Mouse (Mus musculus) MEL (cell line): ENCODE measurements at regions not wholly inside any gene's neighbourhood (a gene's known extent, or its start where the extent isn't known, plus 50 kb on each side); places are given as distances from the start of the nearest gene placed in this dataset.

Experiments used
- DNase-seq: peaks from one replicate; pipeline ENCODE4 v3.0.0; 2011; ENCODE audit warnings: low read depth, low spot score
- H3K27ac ChIP-seq: 2 replicates; pipeline ENCODE4 v1.5.1; 2012; ENCODE audit warnings: low read depth, mild to moderate bottlenecking, control low read depth, low read length, moderate library complexity; ENCODE audit not compliant: control insufficient read depth
- H3K27me3 ChIP-seq, 2 experiments: fragments of 150-350 bp in 1 of 2; sonication (generic) in 1 of 2; 2 replicates each; pipeline ENCODE4 v1.6.1; 2012; ENCODE audit warnings: low read length in 2 of 2, mild to moderate bottlenecking in 2 of 2, improper control_type of control experiment in 1 of 2, moderate library complexity in 1 of 2; ENCODE audit not compliant: insufficient read depth in 2 of 2, control insufficient read depth in 1 of 2
- H3K36me3 ChIP-seq, 2 experiments: 2 replicates each; pipeline ENCODE4 v1.6.1; 2012 to 2014; ENCODE audit warnings: low read length in 2 of 2, improper control_type of control experiment in 1 of 2, inconsistent platforms in 1 of 2, mild to moderate bottlenecking in 1 of 2; ENCODE audit not compliant: insufficient read depth in 2 of 2, control insufficient read depth in 1 of 2
- H3K4me1 ChIP-seq, 2 experiments: fragments of 150-350 bp in 1 of 2; sonication (generic) in 1 of 2; 2 replicates each; pipeline ENCODE4 v1.6.1; 2012; ENCODE audit warnings: low read length in 2 of 2, improper control_type of control experiment in 1 of 2, mild to moderate bottlenecking in 1 of 2; ENCODE audit not compliant: insufficient read depth in 2 of 2, control insufficient read depth in 1 of 2
- H3K4me3 ChIP-seq, 2 experiments: fragments of 150-350 bp in 1 of 2; sonication (generic) in 1 of 2; 2 replicates each; pipeline ENCODE4 v1.5.1; 2012; ENCODE audit warnings: low read depth in 2 of 2, low read length in 2 of 2, mild to moderate bottlenecking in 2 of 2, moderate library complexity in 2 of 2, control low read depth in 1 of 2, improper control_type of control experiment in 1 of 2; ENCODE audit not compliant: control insufficient read depth in 1 of 2, insufficient read depth in 1 of 2
- H3K79me2 ChIP-seq: 2 replicates; pipeline ENCODE4 v1.6.1; 2012; ENCODE audit warnings: mild to moderate bottlenecking, low read length, moderate library complexity; ENCODE audit not compliant: control insufficient read depth, poor library complexity, insufficient read depth
- H3K9ac ChIP-seq: 2 replicates; pipeline ENCODE4 v1.6.1; 2012; ENCODE audit warnings: low read depth, mild to moderate bottlenecking, control low read depth, low read length, moderate library complexity; ENCODE audit not compliant: control insufficient read depth, poor library complexity, severe bottlenecking
- H3K9me3 ChIP-seq: fragments of 150-350 bp; sonication (generic); replicated peaks from 2 replicates; pipeline ENCODE4 v1.6.1; 2012; ENCODE audit warnings: mild to moderate bottlenecking, low read length, improper control_type of control experiment, moderate library complexity; ENCODE audit not compliant: insufficient read depth
- BHLHE40 ChIP-seq: IDR thresholded peaks from 2 replicates; pipeline ENCODE4 v1.6.1; 2012; ENCODE audit warnings: low read depth, mild to moderate bottlenecking, inconsistent platforms, low read length, improper control_type of control experiment, borderline replicate concordance
- CHD1 ChIP-seq: IDR thresholded peaks from 2 replicates; pipeline ENCODE4 v1.6.1; 2012; ENCODE audit warnings: low read depth, mild to moderate bottlenecking, inconsistent platforms, low read length, improper control_type of control experiment
- CHD2 ChIP-seq: IDR thresholded peaks from 2 replicates; pipeline ENCODE4 v1.6.1; 2011; ENCODE audit warnings: low read length, improper control_type of control experiment
- E2F4 ChIP-seq: IDR thresholded peaks from 2 replicates; pipeline ENCODE4 v1.6.1; 2011; ENCODE audit warnings: low read depth, low read length, improper control_type of control experiment, borderline replicate concordance
- GABPA ChIP-seq: IDR thresholded peaks from 2 replicates; pipeline ENCODE4 v1.6.1; 2012; ENCODE audit warnings: low read depth, mild to moderate bottlenecking, inconsistent platforms, low read length, improper control_type of control experiment, moderate library complexity
- MEF2A ChIP-seq: IDR thresholded peaks from 2 replicates; pipeline ENCODE4 v1.6.1; 2014; ENCODE audit warnings: low read depth, mild to moderate bottlenecking, inconsistent platforms, low read length, improper control_type of control experiment; ENCODE audit not compliant: poor library complexity, insufficient replicate concordance, severe bottlenecking; ENCODE audit errors: extremely low read depth
- MXI1 ChIP-seq: IDR thresholded peaks from 2 replicates; pipeline ENCODE4 v1.6.1; 2011; ENCODE audit warnings: mild to moderate bottlenecking, low read depth, low read length, improper control_type of control experiment
- NELFE ChIP-seq: IDR thresholded peaks from 2 replicates; pipeline ENCODE4 v1.6.1; 2011; ENCODE audit warnings: low read depth, low read length, improper control_type of control experiment
- NRF1 ChIP-seq: IDR thresholded peaks from 2 replicates; pipeline ENCODE4 v1.6.1; 2014; ENCODE audit warnings: low read depth, mild to moderate bottlenecking, inconsistent platforms, low read length, improper control_type of control experiment, moderate library complexity; ENCODE audit not compliant: poor library complexity, insufficient read depth, severe bottlenecking
- POLR2A ChIP-seq, 2 experiments: IDR thresholded peaks; 2 replicates each; pipeline ENCODE4 v1.6.1; 2011 to 2012; ENCODE audit warnings: low read length in 2 of 2, mild to moderate bottlenecking in 2 of 2, control low read depth in 1 of 2, improper control_type of control experiment in 1 of 2, low read depth in 1 of 2, moderate library complexity in 1 of 2; ENCODE audit not compliant: control insufficient read depth in 1 of 2, insufficient read depth in 1 of 2, poor library complexity in 1 of 2
- RAD21 ChIP-seq: IDR thresholded peaks from 2 replicates; pipeline ENCODE4 v1.6.1; 2011; ENCODE audit warnings: mild to moderate bottlenecking, low read depth, low read length, improper control_type of control experiment
- UBTF ChIP-seq: IDR thresholded peaks from 2 replicates; pipeline ENCODE4 v1.6.1; 2012; ENCODE audit warnings: low read depth, mild to moderate bottlenecking, inconsistent platforms, low read length, improper control_type of control experiment, moderate library complexity, borderline replicate concordance; ENCODE audit not compliant: insufficient read depth
- ZC3H11A ChIP-seq: IDR thresholded peaks from 2 replicates; pipeline ENCODE4 v1.6.1; 2012; ENCODE audit warnings: low read depth, mild to moderate bottlenecking, inconsistent platforms, low read length, improper control_type of control experiment
- ZKSCAN1 ChIP-seq: IDR thresholded peaks from 2 replicates; pipeline ENCODE4 v1.6.1; 2012; ENCODE audit warnings: low read depth, mild to moderate bottlenecking, inconsistent platforms, low read length, improper control_type of control experiment, moderate library complexity

- Histone ChIP-seq H3K9me3 (no peaks in the 10 kb centered on the region), H3K9ac (no peak overlapping the region), H3K4me3 (no peak overlapping the region), H3K27ac (no peak overlapping the region), H3K36me3 (no peaks in the 10 kb centered on the region), H3K4me1 (no peaks in the 10 kb centered on the region), H3K79me2 (no peaks in the 10 kb centered on the region), H3K27me3 (peaks cover 11 to 26% of the 10 kb centered on the region in 2 experiments)
- no peak for DNase-seq
- TF ChIP-seq POLR2A (IDR thresholded peaks at IDR 0.05; ENCODE audit: control insufficient read depth in 1 of 2, insufficient read depth in 1 of 2, low read depth in 1 of 2, low read length in 2 of 2, poor library complexity in 1 of 2) (no peak), CHD2 (no peak), MXI1 (no peak), NELFE (no peak), RAD21 (no peak), MEF2A (no peak), NRF1 (no peak), BHLHE40 (no peak), UBTF (no peak)
These were observed 272.2 kb downstream of the Bcl11a start for GRCm38 (mm10) chr11:24349967-24350643.

- H3K79me2 ChIP-seq: no peaks in the 10 kb centered on the region
- no peak for TF ChIP-seq ZKSCAN1
- H3K27me3 ChIP-seq: peaks cover 10 to 26% of the 10 kb centered on the region in 2 experiments
- no peaks in the 10 kb centered on the region for H3K36me3 ChIP-seq
- no peak overlapping the region for H3K27ac ChIP-seq
- no peak overlapping the region for H3K4me3 ChIP-seq
- no peak overlapping the region for H3K9ac ChIP-seq
- no peaks in the 10 kb centered on the region for H3K9me3 ChIP-seq
- no peaks in the 10 kb centered on the region for H3K4me1 ChIP-seq
- DNase-seq: no peak
These were observed 273.0 kb downstream of the Bcl11a start for GRCm38 (mm10) chr11:24350839-24351238.

GRCm38 (mm10) chr11:24352071-24352470, 274.2 kb downstream of the Bcl11a start:
- Histone ChIP-seq H3K27ac (no peak overlapping the region), H3K36me3 (no peaks in the 10 kb centered on the region), H3K9me3 (no peaks in the 10 kb centered on the region), H3K27me3 (peaks cover 10 to 22% of the 10 kb centered on the region in 2 experiments), H3K4me3 (no peak overlapping the region), H3K9ac (no peak overlapping the region), H3K79me2 (no peaks in the 10 kb centered on the region), H3K4me1 (no peaks in the 10 kb centered on the region)
- no peak for TF ChIP-seq GABPA
- TF ChIP-seq ZC3H11A: no peak
- TF ChIP-seq E2F4: no peak
- TF ChIP-seq CHD1: no peak
- no peak for TF ChIP-seq MXI1
- no peak for DNase-seq
